Mouse (Mus musculus): ENCODE data around the gene Foxp1.

Gene Foxp1

DNA sequence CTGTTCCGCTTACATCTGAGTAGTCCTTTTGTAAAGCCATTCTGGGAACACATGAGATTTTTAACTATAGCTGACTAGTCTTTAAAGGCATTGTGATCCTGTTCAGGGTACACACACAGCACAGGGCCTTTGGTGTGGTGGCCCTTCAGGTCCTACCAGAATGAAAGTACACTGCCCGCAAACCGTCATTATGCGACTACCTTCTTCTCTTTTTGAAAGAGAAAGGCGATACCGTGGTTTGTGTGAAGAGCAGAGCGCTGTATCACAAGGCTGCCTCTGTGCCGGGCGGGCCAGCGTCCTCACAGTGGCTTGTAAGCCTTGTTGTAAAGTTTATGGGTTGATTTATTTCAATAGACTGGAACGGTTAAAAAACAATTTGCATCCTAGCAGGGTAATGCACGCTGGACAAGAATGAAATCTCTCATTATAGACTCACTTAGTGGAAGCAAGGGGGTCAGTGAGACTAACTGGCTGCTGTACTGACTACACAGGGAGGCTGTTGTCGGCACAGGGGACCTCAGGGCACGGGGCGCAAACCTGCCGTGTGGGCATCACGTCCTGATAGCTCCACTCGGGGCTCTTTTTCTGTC is 589.3 kb downstream of the Foxp1 start:
- DNase-seq (ENCODE audit: extremely low spot score, low read depth, low spot score): peak; percentile 24

DNA sequence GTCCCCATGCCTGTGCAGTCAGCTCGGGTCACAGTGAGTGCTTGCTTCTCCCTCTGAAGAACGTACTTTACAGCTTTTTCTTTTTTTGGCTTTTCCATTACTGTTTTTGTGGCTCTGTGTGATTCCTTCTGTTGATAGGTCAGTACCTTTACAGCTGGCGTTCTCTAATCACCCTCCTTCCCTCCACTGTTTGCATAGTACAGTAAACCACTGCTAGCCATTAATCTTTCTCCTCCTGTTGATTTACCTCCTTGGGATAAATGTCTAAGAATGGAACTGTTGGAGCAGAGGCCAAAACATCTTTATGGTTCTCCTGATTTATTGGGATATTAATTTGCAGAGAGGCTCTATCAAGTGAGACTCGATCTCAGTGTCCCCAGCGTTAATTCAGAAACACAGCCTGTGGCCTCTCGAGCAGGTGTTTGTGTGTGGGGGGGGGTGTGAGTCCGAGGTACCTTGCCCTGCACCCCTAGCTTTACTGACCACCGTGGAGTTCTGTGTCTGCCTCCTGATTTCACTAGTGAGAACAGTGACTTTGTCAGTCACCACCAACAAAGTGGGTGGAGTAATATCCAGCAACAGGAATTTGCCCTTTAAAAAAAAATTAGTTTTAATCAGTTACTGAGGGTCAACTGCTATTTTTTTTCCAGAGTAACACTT is 590.5 kb downstream of the Foxp1 start:
- DNase-seq (ENCODE audit: extremely low spot score, low read depth, low spot score): no peak

DNA sequence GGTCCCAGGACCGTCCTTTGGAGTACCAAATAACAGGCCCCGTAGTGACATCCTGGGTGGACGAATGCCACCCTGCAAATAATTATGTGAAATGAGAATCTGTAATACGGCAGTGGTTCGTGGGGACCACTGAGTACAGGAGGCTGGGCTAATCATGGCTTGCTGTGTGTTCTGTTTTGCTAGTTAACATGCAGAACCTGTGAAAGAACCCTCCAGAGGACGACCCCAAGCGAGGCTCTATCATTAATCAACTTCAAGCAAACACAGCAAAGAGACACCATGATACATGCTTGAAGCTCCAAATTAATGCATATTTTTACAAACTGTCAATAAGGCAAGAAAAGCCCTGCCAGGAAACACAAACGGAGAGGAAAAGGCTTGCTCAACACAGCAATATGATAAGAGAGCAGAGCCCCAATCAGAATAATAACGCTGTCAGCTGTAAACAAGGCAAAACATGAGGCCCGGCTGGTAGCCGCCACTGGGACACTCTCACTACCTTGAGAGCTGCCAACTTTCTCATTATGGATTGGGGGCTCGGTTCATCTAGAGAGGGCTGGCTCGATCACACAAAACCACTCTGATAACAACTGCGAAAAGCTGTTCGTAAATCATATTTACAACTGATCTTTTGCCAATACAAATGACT is 591.7 kb downstream of the Foxp1 start:
- no peak for DNase-seq (ENCODE audit: extremely low spot score, low read depth, low spot score)

- DNase-seq (ENCODE audit: extremely low spot score, low read depth, low spot score): no peak
These were observed 594.2 kb downstream of the Foxp1 start for GRCm38 (mm10) chr6:98928365-98928764.

DNA sequence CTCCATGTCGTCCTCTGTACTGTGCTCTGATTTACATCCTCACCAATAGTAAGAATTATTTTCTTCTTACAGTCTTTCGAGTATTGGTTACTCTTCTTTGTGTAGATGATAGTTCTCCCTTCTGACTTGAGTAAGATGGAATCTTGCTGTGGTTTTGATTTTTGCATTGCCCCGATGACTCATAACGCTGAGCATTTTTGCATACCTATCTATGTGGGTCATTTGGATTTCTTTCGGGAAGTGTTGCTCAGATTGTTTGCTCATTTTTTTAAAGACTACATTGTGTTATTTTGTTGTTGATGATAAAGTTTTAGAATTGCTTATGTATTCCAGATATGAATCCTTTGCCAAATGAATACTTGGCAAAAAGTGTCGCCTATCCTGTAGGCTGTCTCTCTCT is 621.3 kb downstream of the Foxp1 start:
- DNase-seq (ENCODE audit: extremely low spot score, low read depth, low spot score): no peak

DNA sequence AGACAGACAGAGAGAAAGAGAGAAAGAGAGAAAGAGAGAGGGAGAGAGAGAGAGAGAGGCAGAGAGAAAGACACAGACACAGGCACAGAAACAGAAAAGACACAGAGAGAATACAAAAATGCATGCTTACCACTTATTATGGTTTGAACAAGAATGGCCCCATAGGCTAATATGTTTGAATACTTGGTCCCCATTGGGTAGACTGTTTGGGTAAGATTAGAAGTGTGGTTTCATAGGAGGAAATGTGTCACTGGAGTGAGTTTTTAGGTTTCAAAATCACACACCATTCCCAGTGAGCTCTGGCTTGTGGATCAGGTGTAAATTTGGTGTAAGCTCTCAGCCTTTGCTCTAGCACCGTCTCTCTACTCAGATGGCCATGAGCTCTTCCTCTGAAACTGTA is 644.3 kb downstream of the Foxp1 start:
- DNase-seq (ENCODE audit: extremely low spot score, low read depth, low spot score): no peak

GRCm38 (mm10) chr6:98876401-98876800 is 646.1 kb downstream of the Foxp1 start:
- no peak for DNase-seq (ENCODE audit: extremely low spot score, low read depth, low spot score)

Measured in hindlimb bud, embryonic 11.5 days (tissue).